ENCODE assay signal across 8 mouse cellular contexts in the genomic region with DNA sequence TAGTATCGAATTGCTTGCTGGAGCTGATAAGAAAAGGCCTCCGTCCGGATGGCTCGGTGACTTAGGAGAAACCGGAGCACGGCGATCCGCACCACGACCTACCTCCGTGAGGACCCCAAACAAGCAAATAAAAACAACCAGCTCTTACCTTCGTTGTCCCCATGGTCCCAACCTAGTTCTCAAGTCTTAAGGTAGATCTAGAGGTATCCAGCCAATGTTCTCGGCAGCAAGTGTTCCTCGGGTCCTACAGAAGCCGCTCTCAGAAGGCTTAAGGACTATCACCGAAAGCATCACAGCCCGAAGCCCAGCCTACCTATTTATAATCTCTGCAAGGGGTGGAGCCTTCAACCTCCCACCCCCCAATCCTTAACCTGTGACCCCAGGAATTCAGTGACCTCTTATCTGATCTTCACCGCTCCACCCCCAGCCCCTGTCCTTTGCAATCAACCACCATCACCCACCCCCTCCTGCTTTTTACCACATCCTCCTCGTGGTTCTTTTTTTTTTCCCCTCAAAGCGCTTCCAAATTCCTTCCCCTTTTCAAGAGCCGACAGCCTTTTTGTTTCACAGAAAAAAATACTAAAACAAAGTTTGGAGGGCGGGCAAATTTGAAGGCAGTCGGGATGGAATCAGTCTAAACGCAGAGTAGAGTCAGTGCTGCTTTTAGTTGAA. TPM values are rescaled to one million over a fixed set of nuclear protein-coding genes. Genes with fewer than 3 reads are reported as not detected.
DNase-seq lines count a peak whose midpoint lies in the region; ATAC-seq and TF ChIP-seq lines count a peak whose summit lies in the region.

No protein-coding gene starts in this region.

- H3K4me1 ChIP-seq in bone marrow, adult 2 months (ENCODE audit: control insufficient read depth, insufficient read depth, low read length) = peaks cover 2% of the 10 kb centered on the region; the same call in 1 of the 2 replicates
- no peaks in the 10 kb centered on the region for H3K4me1 ChIP-seq in embryonic fibroblast, embryonic 13.5 days (ENCODE audit: control insufficient read depth, insufficient read depth, low read length)
- peaks cover 27% of the 10 kb centered on the region for H3K4me1 ChIP-seq in hindbrain, embryonic 15.5 days (replicated peaks)

- H3K4me2 ChIP-seq in hindbrain, embryonic 15.5 days = peak overlapping the region; percentile 70

- H3K27ac ChIP-seq in bone marrow, adult 2 months (ENCODE audit: control insufficient read depth, insufficient read depth, low read depth, low read length, poor library complexity) = peak overlapping the region; percentile 81
- no peak overlapping the region for H3K27ac ChIP-seq in embryonic fibroblast, embryonic 13.5 days (ENCODE audit: insufficient read depth, low read length)
- H3K27ac ChIP-seq in hindbrain, embryonic 15.5 days (replicated peaks) = peak overlapping the region; percentile 73

- peak; percentile 80 for ATAC-seq in hindbrain, embryonic 15.5 days (ENCODE audit: low FRiP score, low read depth)
- ATAC-seq in megakaryocyte-erythroid progenitor cell, adult 5-6 weeks (replicated peaks; ENCODE audit: low FRiP score, low TSS enrichment, poor library complexity, severe bottlenecking) = peak; percentile 65

- intact Hi-C loops in left cerebral cortex, postnatal 14 days (cut with DNase I) = loop anchor here (1.0 to 10.0 kb wide), 2 partner anchors 19 to 132 kb away; a partner anchor contains a TSS

- H3K4me3 ChIP-seq in bone marrow, adult 2 months (replicated peaks; ENCODE audit: control insufficient read depth, low read depth, low read length) = peak overlapping the region; percentile 85
- H3K4me3 ChIP-seq in embryonic fibroblast, embryonic 13.5 days (ENCODE audit: insufficient read depth, low read length) = peak overlapping the region; percentile 53
- peak overlapping the region; percentile 68 for H3K4me3 ChIP-seq in hindbrain, embryonic 15.5 days

- H3K9ac ChIP-seq in hindbrain, embryonic 15.5 days = peak overlapping the region; percentile 74

- WGBS in bone marrow, adult 2 months = under 1% methylated on average over 23 of the region's 23 CpGs
- WGBS in hindbrain, embryonic 15.5 days = under 1% methylated on average over 23 of the region's 23 CpGs

- TF ChIP-seq POLR2A in bone marrow, adult 2 months (IDR thresholded peaks at IDR 0.05; ENCODE audit: borderline replicate concordance, control insufficient read depth, low read depth, low read length) = no peak
- peak; percentile 57; the same call in 1 of the 2 replicates for TF ChIP-seq POLR2A in embryonic fibroblast, embryonic 13.5 days (IDR thresholded peaks at IDR 0.05; ENCODE audit: low read depth, low read length)

- no peaks in the 10 kb centered on the region for H3K9me3 ChIP-seq in hindbrain, embryonic 15.5 days

- peaks cover 20% of the 10 kb centered on the region for H3K27me3 ChIP-seq in hindbrain, embryonic 15.5 days

- DNase-seq in ES-CJ7 (ENCODE audit: low read depth, low spot score) = peak; percentile 98
- peak; percentile 51 to 74 for DNase-seq in left cerebral cortex, postnatal 14 days (ENCODE audit: low spot score in 2 of 2)
- DNase-seq in spleen, postnatal 36 days (ENCODE audit: low spot score in 2 of 2) = peak; percentile 56 to 68
- DNase-seq in urinary bladder, postnatal 25 days (ENCODE audit: low spot score) = no peak

- H3K36me3 ChIP-seq in hindbrain, embryonic 15.5 days = peaks cover under 1% of the 10 kb centered on the region; the same call in 1 of the 2 replicates

- no peak for TF ChIP-seq CTCF in bone marrow, adult 2 months (IDR thresholded peaks at IDR 0.05; ENCODE audit: control insufficient read depth, insufficient read depth, low read length)
- no peak for TF ChIP-seq CTCF in embryonic fibroblast, embryonic 13.5 days (IDR thresholded peaks at IDR 0.05; ENCODE audit: borderline replicate concordance, insufficient read depth, low read length)

RNA-seq across cellular contexts. Expression of a gene that starts 35.1 kb away (rescaled TPM):
- 18.2 TPM in 1 of 2 replicates, not detected in the other for polyA plus RNA-seq in bone marrow, adult 2 months (2011; ENCODE audit: insufficient read depth, insufficient read length, low replicate concordance, missing spikeins)
- 0.93 and 1.1 TPM in 2 replicates for polyA plus RNA-seq in embryonic fibroblast, embryonic 13.5 days (2011; ENCODE audit: insufficient read length, low read depth, missing spikeins)
- 0.09 and 0.25 TPM in 2 replicates for polyA plus RNA-seq in hindbrain, embryonic 15.5 days (2015; fragmentation: Nextera tagmentation; extraction: Ambion mirVana)
- not detected for total RNA-seq in left cerebral cortex, postnatal 14 days (2021)
- total RNA-seq in megakaryocyte-erythroid progenitor cell, adult 5-6 weeks (2014; fragmentation: Nextera tagmentation) = not detected in 2 replicates
- not detected in 2 replicates for total RNA-seq in megakaryocyte-erythroid progenitor cell, adult 5-6 weeks (2017)

RNA-seq across cellular contexts. Expression of a gene that starts 59.1 kb away (rescaled TPM):
- polyA plus RNA-seq in bone marrow, adult 2 months (2011; ENCODE audit: insufficient read depth, insufficient read length, low replicate concordance, missing spikeins) = 45.2 and 88.2 TPM in 2 replicates
- polyA plus RNA-seq in embryonic fibroblast, embryonic 13.5 days (2011; ENCODE audit: insufficient read length, low read depth, missing spikeins) = 4.9 and 6.1 TPM in 2 replicates
- 43.4 and 44.5 TPM in 2 replicates for polyA plus RNA-seq in hindbrain, embryonic 15.5 days (2015; fragmentation: Nextera tagmentation; extraction: Ambion mirVana)
- total RNA-seq in left cerebral cortex, postnatal 14 days (2021) = 100 to 1,000 TPM; 169 TPM
- total RNA-seq in megakaryocyte-erythroid progenitor cell, adult 5-6 weeks (2014; fragmentation: Nextera tagmentation) = 13.3 and 18.9 TPM in 2 replicates
- 21.5 and 26.2 TPM in 2 replicates for total RNA-seq in megakaryocyte-erythroid progenitor cell, adult 5-6 weeks (2017)
